Mouse (Mus musculus) MEL (cell line): ENCODE results near the gene Nudc.

Experiments used
- CTCF ChIP-seq, 3 experiments: IDR thresholded peaks in 2 of 3; conservative IDR thresholded peaks in 1 of 3; 2 replicates each; pipeline ENCODE4 v1.5.1; 2011 to 2012; ENCODE audit warnings: low read length in 3 of 3, low read depth in 2 of 3, mild to moderate bottlenecking in 2 of 3, improper control_type of control experiment in 1 of 3, inconsistent platforms in 1 of 3, mixed read lengths in 1 of 3, moderate library complexity in 1 of 3; ENCODE audit not compliant: control insufficient read depth in 1 of 3, insufficient read depth in 1 of 3, poor library complexity in 1 of 3, severe bottlenecking in 1 of 3
- E2F4 ChIP-seq: IDR thresholded peaks from 2 replicates; pipeline ENCODE4 v1.6.1; 2011; ENCODE audit warnings: low read depth, low read length, improper control_type of control experiment, borderline replicate concordance
- EP300 ChIP-seq, 2 experiments: IDR thresholded peaks; 2 replicates each; pipeline ENCODE4 v1.6.1; 2011; ENCODE audit warnings: improper control_type of control experiment in 2 of 2, low read length in 2 of 2, low read depth in 1 of 2, mild to moderate bottlenecking in 1 of 2
- MAZ ChIP-seq: IDR thresholded peaks from 2 replicates; pipeline ENCODE4 v1.6.1; 2012; ENCODE audit warnings: low read depth, mild to moderate bottlenecking, inconsistent platforms, low read length, improper control_type of control experiment
- MEF2A ChIP-seq: IDR thresholded peaks from 2 replicates; pipeline ENCODE4 v1.6.1; 2014; ENCODE audit warnings: low read depth, mild to moderate bottlenecking, inconsistent platforms, low read length, improper control_type of control experiment; ENCODE audit not compliant: poor library complexity, insufficient replicate concordance, severe bottlenecking; ENCODE audit errors: extremely low read depth
- POLR2A ChIP-seq, 2 experiments: IDR thresholded peaks; 2 replicates each; pipeline ENCODE4 v1.6.1; 2011 to 2012; ENCODE audit warnings: low read length in 2 of 2, mild to moderate bottlenecking in 2 of 2, control low read depth in 1 of 2, improper control_type of control experiment in 1 of 2, low read depth in 1 of 2, moderate library complexity in 1 of 2; ENCODE audit not compliant: control insufficient read depth in 1 of 2, insufficient read depth in 1 of 2, poor library complexity in 1 of 2
- POLR2AphosphoS2 ChIP-seq: IDR thresholded peaks from 2 replicates; pipeline ENCODE4 v1.6.1; 2011; ENCODE audit warnings: low read length, improper control_type of control experiment
- RAD21 ChIP-seq: IDR thresholded peaks from 2 replicates; pipeline ENCODE4 v1.6.1; 2011; ENCODE audit warnings: mild to moderate bottlenecking, low read depth, low read length, improper control_type of control experiment
- SMC3 ChIP-seq: IDR thresholded peaks from 2 replicates; pipeline ENCODE4 v1.6.1; 2011; ENCODE audit warnings: low read depth, low read length, improper control_type of control experiment
- TCF12 ChIP-seq: IDR thresholded peaks from 2 replicates; pipeline ENCODE4 v1.6.1; 2014; ENCODE audit warnings: low read depth, mild to moderate bottlenecking, inconsistent platforms, low read length, improper control_type of control experiment, moderate library complexity
- ZMIZ1 ChIP-seq: IDR thresholded peaks from 2 replicates; pipeline ENCODE4 v1.6.1; 2012; ENCODE audit warnings: low read depth, mild to moderate bottlenecking, inconsistent platforms, low read length, improper control_type of control experiment, moderate library complexity
- ZNF384 ChIP-seq: IDR thresholded peaks from 2 replicates; pipeline ENCODE4 v1.6.1; 2012; ENCODE audit warnings: low read depth, mild to moderate bottlenecking, inconsistent platforms, low read length, improper control_type of control experiment

DNA sequence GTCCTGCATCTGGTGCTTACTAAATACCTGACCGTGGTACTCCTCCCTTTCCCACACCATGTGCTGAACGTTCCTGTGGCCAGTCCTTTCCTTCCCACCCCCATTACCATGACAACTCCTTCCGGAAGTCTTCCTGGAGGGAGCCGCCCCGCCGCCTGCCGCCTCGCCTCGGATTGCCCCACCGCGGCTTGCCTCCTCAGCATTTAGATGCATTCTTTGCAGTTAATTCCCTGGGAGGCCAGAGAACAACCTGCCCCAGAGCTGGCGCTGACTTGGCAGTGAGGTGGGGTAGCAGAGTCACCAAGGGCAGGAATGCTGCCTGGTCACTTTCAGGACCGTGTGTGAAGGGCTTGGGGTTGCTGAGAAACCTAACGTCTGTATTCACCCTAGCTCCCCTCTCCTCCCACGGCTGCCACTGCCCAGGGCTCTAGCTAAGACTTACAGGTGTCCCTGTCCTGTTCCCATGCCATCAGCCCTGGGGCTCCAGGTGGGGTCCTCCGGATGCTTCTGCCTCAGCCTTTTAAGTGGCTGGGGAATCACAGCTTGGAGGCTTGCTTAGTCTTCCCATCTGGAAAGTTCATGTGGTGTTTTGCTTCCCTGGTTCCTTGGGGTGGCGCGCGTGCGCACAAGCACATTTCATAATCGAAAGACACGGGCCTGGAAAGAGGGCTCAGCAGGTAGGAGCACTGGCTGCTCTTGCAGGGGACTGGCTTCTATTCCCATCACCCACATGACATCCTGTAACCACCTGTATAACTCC, 61.4 kb downstream of the Nudc start:
- TF ChIP-seq POLR2AphosphoS2, result no peak
- TF ChIP-seq CTCF (IDR thresholded peaks at IDR 0.05 in 2 of 3, conservative IDR thresholded peaks at IDR 0.05 in 1 of 3; ENCODE audit: control insufficient read depth in 1 of 3, insufficient read depth in 1 of 3, low read depth in 2 of 3, low read length in 3 of 3, poor library complexity in 1 of 3, severe bottlenecking in 1 of 3), result no peak
- no peak for TF ChIP-seq EP300 (IDR thresholded peaks at IDR 0.05; ENCODE audit: low read depth in 1 of 2, low read length in 2 of 2)
- TF ChIP-seq POLR2A (IDR thresholded peaks at IDR 0.05; ENCODE audit: control insufficient read depth in 1 of 2, insufficient read depth in 1 of 2, low read depth in 1 of 2, low read length in 2 of 2, poor library complexity in 1 of 2), result no peak
- no peak for TF ChIP-seq ZMIZ1
- no peak for TF ChIP-seq SMC3
- no peak for TF ChIP-seq MAZ
- TF ChIP-seq MEF2A, result no peak
- TF ChIP-seq E2F4, result no peak
- no peak for TF ChIP-seq TCF12
- TF ChIP-seq RAD21, result no peak
- TF ChIP-seq ZNF384, result no peak
